In the genomic region with DNA sequence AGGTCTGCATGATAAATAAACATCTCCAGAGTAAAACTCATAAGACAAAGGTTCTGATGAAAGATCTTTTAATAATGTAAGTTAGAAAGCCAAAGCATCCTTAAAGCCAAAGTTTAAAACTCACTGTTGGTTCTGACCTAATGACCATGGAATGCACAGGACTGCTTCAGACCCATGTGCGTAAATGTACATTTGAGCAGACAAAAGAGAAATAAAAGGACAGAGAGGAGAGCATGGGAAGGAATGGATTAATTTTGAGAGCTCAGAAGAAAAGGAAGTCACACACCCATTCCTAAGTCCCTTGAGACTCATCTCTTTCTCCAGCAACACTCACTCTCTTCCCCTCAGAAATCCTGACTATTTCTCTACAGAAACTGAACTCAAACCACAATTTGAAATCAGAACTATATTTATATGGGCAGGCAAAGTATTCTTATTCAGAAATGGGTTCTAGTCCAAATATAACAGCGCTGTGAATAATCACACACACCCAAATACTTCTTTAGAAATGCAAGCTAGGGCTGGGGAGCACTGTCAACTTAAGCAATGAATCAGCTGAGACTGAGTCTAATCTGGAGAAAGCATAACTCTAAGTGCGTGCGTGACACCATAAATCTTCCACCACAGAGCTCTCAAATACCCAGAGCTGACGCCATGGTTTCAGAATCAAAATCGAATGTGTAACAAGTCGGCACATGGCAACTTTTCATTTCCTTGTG, we compare ENCODE assay signal across 13 mouse cellular contexts. TPM values are rescaled to one million over a fixed set of nuclear protein-coding genes. Genes with fewer than 3 reads are reported as not detected.
DNase-seq lines count a peak whose midpoint lies in the region.
"Had no signal": no experiment of that assay in that cellular context is flagged by ENCODE, and none has a peak within 500 bp of the region (broad histone marks: within the 10 kb centered on the region; RNA-seq: fewer than 3 reads in every experiment).

No protein-coding gene starts in this region.

- peak; percentile 35 for DNase-seq in adrenal gland, postnatal 14 days
- no peak for DNase-seq in adrenal gland, adult 8-10 months
- peak; percentile 16 for DNase-seq in kidney, adult 9 months
- DNase-seq in kidney, adult 18-20 months, result no peak
- DNase-seq in urinary bladder, postnatal 25 days (ENCODE audit: low spot score), result peak; percentile 17
- no peak for DNase-seq in urinary bladder, postnatal 36 days (ENCODE audit: low spot score in 2 of 2)
- DNase-seq in telencephalon, adult 2 months (ENCODE audit: low read depth, low spot score), result peak; percentile 36
- no peak for DNase-seq in embryo, embryonic 11 days
- DNase-seq: B cell, adult 2 months; cerebellum, adult 11 months; gastrocnemius, postnatal 25 days; spleen, adult 18-20 months had no signal

RNA-seq across cellular contexts. Expression of gene Fbln5, which starts 33.1 kb away (rescaled TPM):
- 57.7 and 60.3 TPM in 2 replicates for total RNA-seq in adrenal gland, postnatal 14 days (2021)
- total RNA-seq in adrenal gland, adult 8-10 months (2022), result 10 to 100 TPM; 37.6 to 66.7 (median 58.3) TPM
- total RNA-seq: MEL had no signal

Comparison
In these comparisons a context has a peak if more than half of its experiments do, and no peak if none do; other contexts are left out.
1. DNase-seq: peak in adrenal gland, postnatal 14 days (single experiment), kidney, adult 9 months (single experiment), urinary bladder, postnatal 25 days (single experiment) and telencephalon, adult 2 months (single experiment); none in adrenal gland, adult 8-10 months (single experiment), kidney, adult 18-20 months (single experiment), urinary bladder, postnatal 36 days (0 of 2) and embryo, embryonic 11 days (single experiment).